Mouse (Mus musculus): ENCODE results near the gene Olfr1098. TPM values are rescaled to one million over a fixed set of nuclear protein-coding genes. Genes with fewer than 3 reads are reported as not detected.

The Olfr1098 gene
- not detected in 2 replicates for polyA plus RNA-seq (2015; fragmentation: Nextera tagmentation; extraction: Ambion mirVana)

DNA sequence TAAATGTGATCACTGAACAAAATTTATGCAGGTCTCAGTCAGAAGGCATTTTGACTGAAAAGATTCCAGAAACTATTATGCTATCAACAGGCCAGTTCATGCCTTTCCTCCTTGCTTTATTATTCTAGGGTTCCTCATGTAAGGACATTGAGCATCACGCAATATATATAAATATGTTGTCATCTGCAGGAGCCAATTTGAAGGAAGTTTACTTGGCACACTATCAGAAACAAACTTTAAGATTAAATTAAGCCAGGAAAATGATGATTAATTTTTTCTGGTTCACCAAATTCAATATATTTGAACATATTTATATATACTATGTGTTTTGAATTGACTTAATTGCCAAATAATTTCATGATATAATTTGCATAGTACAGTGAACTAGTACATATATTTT, at the start of gene Olfr1098:
Olfr1098 (minus strand) TSS at position 101 of the 400 bp plus-strand sequence.
- no peak within 1 kb of the TSS for H3K4me3 ChIP-seq
- no peak within 1 kb of the TSS for H3K27ac ChIP-seq
- no peaks in the 10 kb centered on the region for H3K27me3 ChIP-seq
- H3K9ac ChIP-seq: no peak within 1 kb of the TSS
- no peak within 1 kb of the TSS for H3K4me2 ChIP-seq
- no peaks in the 10 kb centered on the region for H3K9me3 ChIP-seq
- WGBS: 91% methylated on average over 1 of the region's 1 CpGs
- H3K4me1 ChIP-seq: no peaks in the 10 kb centered on the region
- no peak for ATAC-seq (ENCODE audit: insufficient number of reproducible peaks, low FRiP score, low TSS enrichment, low read depth)
- H3K36me3 ChIP-seq: no peaks in the 10 kb centered on the region

DNA sequence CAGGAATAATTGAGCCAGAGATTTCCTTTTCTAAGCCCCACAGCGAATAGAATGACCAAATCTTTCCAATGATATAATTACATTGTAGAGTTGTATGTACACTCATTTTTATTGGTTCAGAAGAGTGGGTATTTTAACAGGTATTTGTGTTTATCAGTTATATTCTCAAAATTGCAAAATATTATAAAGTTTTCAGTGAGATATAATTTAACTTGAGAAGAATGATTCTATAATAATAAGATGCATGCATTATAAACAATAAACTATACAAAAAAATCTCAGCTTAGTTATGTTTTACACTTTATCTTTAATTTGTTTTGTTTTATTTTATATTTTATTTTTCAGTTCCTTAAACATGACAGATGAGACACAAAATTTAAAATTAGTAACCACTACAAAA, 36.2 kb upstream of the Olfr1098 start, which contains the start of gene Olfr1099:
Olfr1099 (minus strand) TSS at position 101 of the 400 bp plus-strand sequence.
- H3K27me3 ChIP-seq: no peaks in the 10 kb centered on the region
- H3K36me3 ChIP-seq: no peaks in the 10 kb centered on the region
- H3K27ac ChIP-seq: no peak within 1 kb of the TSS
- WGBS: 74% methylated on average over 1 of the region's 1 CpGs
- no peak within 1 kb of the TSS for H3K4me3 ChIP-seq
- H3K4me1 ChIP-seq: no peaks in the 10 kb centered on the region
- no peaks in the 10 kb centered on the region for H3K9me3 ChIP-seq
- no peak within 1 kb of the TSS for H3K9ac ChIP-seq
- H3K4me2 ChIP-seq: no peak within 1 kb of the TSS
- ATAC-seq (ENCODE audit: insufficient number of reproducible peaks, low FRiP score, low TSS enrichment, low read depth): no peak

DNA sequence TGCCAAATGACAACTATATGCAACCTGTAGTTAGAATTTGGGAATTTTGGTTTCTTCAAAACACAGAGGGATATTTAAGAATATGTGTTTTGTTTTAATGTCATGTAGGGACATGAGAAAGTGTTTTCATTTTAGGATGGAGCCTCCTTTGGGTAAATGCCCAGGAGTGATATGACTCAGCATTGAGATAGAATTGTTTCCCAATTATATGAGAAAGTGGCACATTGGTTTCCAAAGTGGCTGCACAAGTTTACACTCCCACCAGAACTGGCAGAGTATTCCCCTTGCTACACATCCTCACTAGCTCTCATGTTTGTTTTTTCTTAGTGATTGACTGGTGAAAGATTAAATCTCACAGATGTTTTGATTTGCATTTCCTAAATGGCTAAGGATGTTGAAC, 2.2 kb upstream of the Olfr1098 start:
- ATAC-seq (ENCODE audit: insufficient number of reproducible peaks, low FRiP score, low TSS enrichment, low read depth): no peak
- H3K9me3 ChIP-seq: no peaks in the 10 kb centered on the region
- H3K27ac ChIP-seq: no peak overlapping the region
- H3K9ac ChIP-seq: no peak overlapping the region
- no peaks in the 10 kb centered on the region for H3K4me1 ChIP-seq
- H3K27me3 ChIP-seq: no peaks in the 10 kb centered on the region
- H3K4me2 ChIP-seq: no peak overlapping the region
- H3K4me3 ChIP-seq: no peak overlapping the region
- H3K36me3 ChIP-seq: no peaks in the 10 kb centered on the region

DNA sequence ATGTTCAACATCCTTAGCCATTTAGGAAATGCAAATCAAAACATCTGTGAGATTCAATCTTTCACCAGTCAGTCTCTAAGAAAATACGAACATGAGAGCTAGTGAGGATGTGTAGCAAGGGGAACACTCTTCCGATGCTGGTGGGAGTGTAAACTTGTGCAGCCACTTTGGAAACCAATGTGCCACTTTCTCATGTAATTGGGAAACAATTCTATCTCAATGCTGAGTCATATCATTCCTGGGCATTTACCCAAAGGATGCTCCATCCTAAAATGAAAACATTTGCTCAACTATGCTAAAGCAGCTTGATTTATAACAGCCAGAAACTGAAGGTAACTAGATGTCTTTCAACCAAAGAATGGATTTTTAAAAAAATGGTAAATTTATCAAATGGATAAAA, 18.7 kb downstream of the Olfr1098 start:
- Histone ChIP-seq H3K27me3 (no peaks in the 10 kb centered on the region), H3K9ac (no peak overlapping the region), H3K4me1 (no peaks in the 10 kb centered on the region), H3K36me3 (no peaks in the 10 kb centered on the region), H3K4me3 (no peak overlapping the region), H3K9me3 (no peaks in the 10 kb centered on the region), H3K27ac (no peak overlapping the region), H3K4me2 (no peak overlapping the region)
- no peak for ATAC-seq (ENCODE audit: insufficient number of reproducible peaks, low FRiP score, low TSS enrichment, low read depth)
- WGBS: 80% methylated on average over 2 of the region's 2 CpGs

DNA sequence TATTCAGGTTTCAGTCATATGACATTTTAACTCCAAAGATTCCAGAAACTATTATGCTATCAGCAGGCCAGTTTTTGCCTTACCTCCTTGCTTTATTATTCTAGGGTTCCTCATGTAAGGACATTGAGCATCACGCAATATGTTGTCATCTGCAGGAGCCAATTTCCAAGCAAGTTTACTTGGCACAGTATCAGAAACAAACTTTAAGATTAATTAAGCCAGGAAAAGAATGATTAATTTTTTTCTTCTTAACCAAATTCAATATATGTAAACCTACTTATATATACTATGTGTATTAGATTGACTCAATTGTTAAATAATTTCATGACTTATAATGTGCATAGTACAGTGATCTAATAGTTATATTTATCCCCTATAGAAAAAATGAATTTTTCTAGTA, 32.2 kb downstream of the Olfr1098 start, which contains the start of gene Olfr1097:
Olfr1097 (minus strand) TSS at position 101 of the 400 bp plus-strand sequence.
- no peak within 1 kb of the TSS for H3K4me3 ChIP-seq
- H3K27ac ChIP-seq: no peak within 1 kb of the TSS
- no peaks in the 10 kb centered on the region for H3K27me3 ChIP-seq
- H3K4me2 ChIP-seq: no peak within 1 kb of the TSS
- WGBS: 94% methylated on average over 1 of the region's 1 CpGs
- H3K4me1 ChIP-seq: no peaks in the 10 kb centered on the region
- ATAC-seq (ENCODE audit: insufficient number of reproducible peaks, low FRiP score, low TSS enrichment, low read depth): no peak
- no peak within 1 kb of the TSS for H3K9ac ChIP-seq
- H3K9me3 ChIP-seq: no peaks in the 10 kb centered on the region
- H3K36me3 ChIP-seq: no peaks in the 10 kb centered on the region

DNA sequence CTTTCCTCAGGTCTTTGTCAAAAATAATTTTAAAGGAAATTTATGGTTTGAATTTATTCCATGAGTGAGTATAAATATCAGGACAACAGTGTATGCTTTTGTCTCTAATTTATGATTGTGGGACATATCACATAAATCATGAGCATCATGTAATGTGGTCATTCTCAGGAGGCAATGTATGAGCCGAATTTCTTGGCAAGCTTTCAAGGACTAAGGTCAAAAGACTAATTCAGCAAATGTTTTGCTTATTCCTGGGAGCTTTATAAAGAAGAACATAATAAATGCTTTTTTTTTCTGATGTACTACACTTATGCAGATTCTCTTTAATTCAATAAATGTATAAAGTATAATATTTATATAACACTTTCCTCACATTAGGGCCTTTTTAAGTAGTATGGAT, 49.6 kb downstream of the Olfr1098 start, which contains the start of gene Gm13723:
Gm13723 (minus strand) TSS at position 101 of the 400 bp plus-strand sequence.
- H3K4me1 ChIP-seq: no peaks in the 10 kb centered on the region
- no peaks in the 10 kb centered on the region for H3K36me3 ChIP-seq
- H3K27me3 ChIP-seq: no peaks in the 10 kb centered on the region
- no peak for ATAC-seq (ENCODE audit: insufficient number of reproducible peaks, low FRiP score, low TSS enrichment, low read depth)
- H3K4me3 ChIP-seq: no peak within 1 kb of the TSS
- no peak within 1 kb of the TSS for H3K4me2 ChIP-seq
- no peak within 1 kb of the TSS for H3K27ac ChIP-seq
- H3K9me3 ChIP-seq: no peaks in the 10 kb centered on the region
- no peak within 1 kb of the TSS for H3K9ac ChIP-seq
- 51% methylated on average over 1 of the region's 1 CpGs for WGBS

Other genes with a start within 250 kb of the Olfr1098 start
- gene Olfr1086, start 244.5 kb downstream of the Olfr1098 start, polyA plus RNA-seq (2015; fragmentation: Nextera tagmentation; extraction: Ambion mirVana): not detected in 2 replicates
- gene Olfr1087, start 226.2 kb downstream of the Olfr1098 start, polyA plus RNA-seq (2015; fragmentation: Nextera tagmentation; extraction: Ambion mirVana): not detected in 2 replicates
- not detected in 2 replicates for gene Olfr1089, start 190.8 kb downstream of the Olfr1098 start, polyA plus RNA-seq (2015; fragmentation: Nextera tagmentation; extraction: Ambion mirVana)
- gene Olfr1090, start 165.6 kb downstream of the Olfr1098 start, polyA plus RNA-seq (2015; fragmentation: Nextera tagmentation; extraction: Ambion mirVana): not detected in 2 replicates
- not detected in 2 replicates for gene Olfr1093, start 142.1 kb downstream of the Olfr1098 start, polyA plus RNA-seq (2015; fragmentation: Nextera tagmentation; extraction: Ambion mirVana)
- not detected in 2 replicates for gene Olfr141, start 114.5 kb downstream of the Olfr1098 start, polyA plus RNA-seq (2015; fragmentation: Nextera tagmentation; extraction: Ambion mirVana)
- gene Olfr1094, start 99.9 kb downstream of the Olfr1098 start, polyA plus RNA-seq (2015; fragmentation: Nextera tagmentation; extraction: Ambion mirVana): not detected in 2 replicates
- not detected in 2 replicates for gene Olfr1095, start 72.8 kb downstream of the Olfr1098 start, polyA plus RNA-seq (2015; fragmentation: Nextera tagmentation; extraction: Ambion mirVana)
- gene Gm13723, start 49.7 kb downstream of the Olfr1098 start, polyA plus RNA-seq (2015; fragmentation: Nextera tagmentation; extraction: Ambion mirVana): not detected in 2 replicates
- not detected in 2 replicates for gene Olfr1097, start 32.3 kb downstream of the Olfr1098 start, polyA plus RNA-seq (2015; fragmentation: Nextera tagmentation; extraction: Ambion mirVana)
- gene Olfr1099, start 36.1 kb upstream of the Olfr1098 start, polyA plus RNA-seq (2015; fragmentation: Nextera tagmentation; extraction: Ambion mirVana): not detected in 2 replicates
- not detected in 2 replicates for gene Olfr1100, start 55.4 kb upstream of the Olfr1098 start, polyA plus RNA-seq (2015; fragmentation: Nextera tagmentation; extraction: Ambion mirVana)
- gene Olfr1101, start 66.7 kb upstream of the Olfr1098 start, polyA plus RNA-seq (2015; fragmentation: Nextera tagmentation; extraction: Ambion mirVana): not detected in 2 replicates
- gene Olfr1102, start 73.9 kb upstream of the Olfr1098 start, polyA plus RNA-seq (2015; fragmentation: Nextera tagmentation; extraction: Ambion mirVana): not detected in 2 replicates
- not detected in 2 replicates for gene Olfr1104, start 102.5 kb upstream of the Olfr1098 start, polyA plus RNA-seq (2015; fragmentation: Nextera tagmentation; extraction: Ambion mirVana)
- not detected in 2 replicates for gene Olfr1105, start 112.0 kb upstream of the Olfr1098 start, polyA plus RNA-seq (2015; fragmentation: Nextera tagmentation; extraction: Ambion mirVana)
- gene Olfr1106, start 127.7 kb upstream of the Olfr1098 start, polyA plus RNA-seq (2015; fragmentation: Nextera tagmentation; extraction: Ambion mirVana): not detected in 2 replicates
- not detected in 2 replicates for gene Olfr1107, start 151.3 kb upstream of the Olfr1098 start, polyA plus RNA-seq (2015; fragmentation: Nextera tagmentation; extraction: Ambion mirVana)
- gene Olfr1109, start 171.5 kb upstream of the Olfr1098 start, polyA plus RNA-seq (2015; fragmentation: Nextera tagmentation; extraction: Ambion mirVana): not detected in 2 replicates
- not detected in 2 replicates for gene Olfr259, start 190.0 kb upstream of the Olfr1098 start, polyA plus RNA-seq (2015; fragmentation: Nextera tagmentation; extraction: Ambion mirVana)
- not detected in 2 replicates for gene Olfr1110, start 215.8 kb upstream of the Olfr1098 start, polyA plus RNA-seq (2015; fragmentation: Nextera tagmentation; extraction: Ambion mirVana)
- gene Olfr1111, start 228.1 kb upstream of the Olfr1098 start, polyA plus RNA-seq (2015; fragmentation: Nextera tagmentation; extraction: Ambion mirVana): not detected in 2 replicates